ENCODE assay signal across 8 mouse cellular contexts in the genomic region with DNA sequence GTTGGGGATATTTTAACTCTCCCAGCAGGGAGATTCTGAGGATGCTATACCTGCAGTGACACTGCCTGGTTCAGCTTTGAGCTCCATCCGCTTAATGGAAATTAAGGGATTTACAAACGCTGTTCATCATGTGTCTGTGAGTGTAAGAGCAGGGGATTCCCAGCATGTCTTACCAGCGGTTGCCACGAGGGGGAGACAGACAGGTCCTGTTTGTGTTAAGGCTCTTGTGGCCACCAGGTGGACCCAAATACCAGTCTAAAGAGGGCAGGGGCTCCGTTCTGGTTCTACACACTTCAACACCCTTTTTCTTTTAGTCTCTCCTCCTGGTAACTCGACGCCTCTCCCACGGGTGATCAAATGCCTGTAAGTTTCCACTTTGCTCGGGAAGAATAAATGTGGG. TPM values are rescaled to one million over a fixed set of nuclear protein-coding genes. Genes with fewer than 3 reads are reported as not detected.
DNase-seq lines count a peak whose midpoint lies in the region; ATAC-seq and TF ChIP-seq lines count a peak whose summit lies in the region.

No protein-coding gene starts in this region.

- H3K27ac ChIP-seq in forebrain, embryonic 16.5 days (ENCODE audit: low read length) = no peak overlapping the region
- H3K27ac ChIP-seq in lung, embryonic 14.5 days (ENCODE audit: low read depth) = no peak overlapping the region

- H3K4me2 ChIP-seq in forebrain, embryonic 16.5 days (ENCODE audit: low read length) = no peak overlapping the region
- no peak overlapping the region for H3K4me2 ChIP-seq in lung, embryonic 14.5 days

- H3K36me3 ChIP-seq in G1E (replicated peaks) = no peaks in the 10 kb centered on the region
- H3K36me3 ChIP-seq in forebrain, embryonic 16.5 days (ENCODE audit: control insufficient read depth, insufficient read depth) = no peaks in the 10 kb centered on the region
- no peaks in the 10 kb centered on the region for H3K36me3 ChIP-seq in lung, embryonic 14.5 days (ENCODE audit: insufficient read depth)

- 1% methylated on average over 9 of the region's 9 CpGs for WGBS in forebrain, embryonic 16.5 days
- WGBS in lung, embryonic 14.5 days = 1% methylated on average over 9 of the region's 9 CpGs

- peak; percentile 99 for TF ChIP-seq CTCF in G1E (IDR thresholded peaks at IDR 0.05; ENCODE audit: low read depth, low read length)
- TF ChIP-seq CTCF in lung, embryonic 14.5 days (IDR thresholded peaks at IDR 0.05; ENCODE audit: low read depth) = peak; percentile 100

- H3K4me3 ChIP-seq in G1E (ENCODE audit: low read depth, low read length) = no peak overlapping the region
- no peak overlapping the region for H3K4me3 ChIP-seq in forebrain, embryonic 16.5 days (replicated peaks; ENCODE audit: low read length)
- H3K4me3 ChIP-seq in lung, embryonic 14.5 days (ENCODE audit: low read depth, low read length) = no peak overlapping the region

- DNase-seq in G1E (ENCODE audit: low spot score) = peak; percentile 74
- peak; percentile 87 for DNase-seq in cerebellum, adult 11-12 months
- DNase-seq in layer of hippocampus, adult 8-10 months (ENCODE audit: low spot score in 2 of 2) = peak; percentile 88 to 96
- peak; percentile 97 for DNase-seq in lung, embryonic 14.5 days
- peak; percentile 95 for DNase-seq in ovary, postnatal 10 days (ENCODE audit: low spot score)
- DNase-seq in thymus, postnatal 0 days (ENCODE audit: low spot score) = peak; percentile 92

- H3K9ac ChIP-seq in forebrain, embryonic 16.5 days (replicated peaks; ENCODE audit: low read depth, low read length) = no peak overlapping the region
- no peak overlapping the region for H3K9ac ChIP-seq in lung, embryonic 14.5 days

- peak; percentile 89 for ATAC-seq in G1E (ENCODE audit: extremely low read depth, insufficient number of reproducible peaks, low FRiP score, poor library complexity, severe bottlenecking)
- ATAC-seq in forebrain, embryonic 16.5 days = peak; percentile 89
- ATAC-seq in hematopoietic stem cell, adult 5-6 weeks (replicated peaks in 1 of 2; ENCODE audit: insufficient read depth in 1 of 2, low FRiP score in 2 of 2, low TSS enrichment in 1 of 2, low read depth in 1 of 2, poor library complexity in 2 of 2, severe bottlenecking in 2 of 2) = peak; percentile 98
- peak; percentile 88 for ATAC-seq in lung, embryonic 14.5 days (ENCODE audit: insufficient read depth)

- peaks cover 2% of the 10 kb centered on the region; the same call in 1 of the 2 replicates for H3K4me1 ChIP-seq in G1E (ENCODE audit: insufficient read depth, low read depth, low read length)
- peaks cover 3% of the 10 kb centered on the region; the same call in 1 of the 2 replicates for H3K4me1 ChIP-seq in forebrain, embryonic 16.5 days (replicated peaks; ENCODE audit: control insufficient read depth, insufficient read depth, low read length)
- 0 out of 2 replicates have a peak, but pooled peaks cover under 1% of the 10 kb centered on the region for H3K4me1 ChIP-seq in lung, embryonic 14.5 days (ENCODE audit: insufficient read depth)

- H3K27me3 ChIP-seq in G1E (ENCODE audit: insufficient read depth, low read length) = peaks cover 8% of the 10 kb centered on the region
- H3K27me3 ChIP-seq in forebrain, embryonic 16.5 days (replicated peaks; ENCODE audit: control insufficient read depth, insufficient read depth, low read length) = no peaks in the 10 kb centered on the region
- H3K27me3 ChIP-seq in lung, embryonic 14.5 days (ENCODE audit: insufficient read depth, low read length) = no peaks in the 10 kb centered on the region

- peaks cover 10% of the 10 kb centered on the region for H3K9me3 ChIP-seq in G1E (replicated peaks)
- peaks cover 3% of the 10 kb centered on the region; the same call in 1 of the 2 replicates for H3K9me3 ChIP-seq in forebrain, embryonic 16.5 days (ENCODE audit: control insufficient read depth, low read length)
- peaks cover 6% of the 10 kb centered on the region; the same call in 1 of the 2 replicates for H3K9me3 ChIP-seq in lung, embryonic 14.5 days (ENCODE audit: low read depth, low read length)

RNA-seq across cellular contexts. Expression of a gene that starts 17.9 kb away (rescaled TPM):
- total RNA-seq in G1E (2014; fragmentation: Nextera tagmentation) (6.8 and 13.4 TPM in 2 replicates), G1E (2017) (15.1 and 19.7 TPM in 2 replicates)
- polyA plus RNA-seq in G1E (2012) = 9.9 and 15.3 TPM in 2 replicates
- 10.0 and 10.5 TPM in 2 replicates for polyA plus RNA-seq in forebrain, embryonic 16.5 days (2015; fragmentation: Nextera tagmentation; extraction: Ambion mirVana)
- 7.9 and 16.9 TPM in 2 replicates for total RNA-seq in hematopoietic stem cell, adult 5-6 weeks (2017)
- 10 to 100 TPM in 3 of 4 experiments, 1 to 10 TPM in 1; 7.5 to 11.2 (median 10.5) TPM for total RNA-seq in layer of hippocampus, adult 8-10 months (2022)
- polyA plus RNA-seq in lung, embryonic 14.5 days (2014; fragmentation: Nextera tagmentation; extraction: Ambion mirVana) = 25.0 and 25.7 TPM in 2 replicates
- 15.8 and 17.5 TPM in 2 replicates for polyA plus RNA-seq in thymus, postnatal 0 days (2015; fragmentation: Nextera tagmentation; extraction: Ambion mirVana)

RNA-seq across cellular contexts. Expression of a gene that starts 59.5 kb away (rescaled TPM):
- total RNA-seq in G1E (2014; fragmentation: Nextera tagmentation) (67.2 and 81.4 TPM in 2 replicates), G1E (2017) (28.1 and 30.2 TPM in 2 replicates)
- polyA plus RNA-seq in G1E (2012) = 143 and 162 TPM in 2 replicates
- polyA plus RNA-seq in forebrain, embryonic 16.5 days (2015; fragmentation: Nextera tagmentation; extraction: Ambion mirVana) = 22.9 and 27.6 TPM in 2 replicates
- total RNA-seq in hematopoietic stem cell, adult 5-6 weeks (2017) = 41.1 and 46.3 TPM in 2 replicates
- total RNA-seq in layer of hippocampus, adult 8-10 months (2022) = 100 to 1,000 TPM; 104 to 120 (median 111) TPM
- 112 and 113 TPM in 2 replicates for polyA plus RNA-seq in lung, embryonic 14.5 days (2014; fragmentation: Nextera tagmentation; extraction: Ambion mirVana)
- polyA plus RNA-seq in thymus, postnatal 0 days (2015; fragmentation: Nextera tagmentation; extraction: Ambion mirVana) = 30.3 and 34.3 TPM in 2 replicates
